Mouse (Mus musculus) urinary bladder, postnatal 25 days (tissue): ENCODE data around the gene Olfr1066.
"Not testable (repeated sequence)": the region's sequence is repeated elsewhere in the genome, so short reads cannot be mapped to it uniquely, and the experiment has no call there.

Experiments used
- DNase-seq: peaks from one replicate; pipeline ENCODE4 v3.0.0; 2022; ENCODE audit warnings: low spot score

The Olfr1066 gene

GRCm38 (mm10) chr2:86456169-86456568 lies at the start of gene Olfr1066:
Gene Olfr1066 (minus strand): TSS chr2:86456269.
- DNase-seq, result no peak

- no peak for DNase-seq
Observed at GRCm38 (mm10) chr2:86487286-86487685, 31.2 kb upstream of the Olfr1066 start, which contains the start of gene Olfr228. Gene Olfr228 (minus strand): TSS chr2:86487386.

GRCm38 (mm10) chr2:86464442-86465109 lies 8.5 kb upstream of the Olfr1066 start:
- DNase-seq, result peak; percentile 23

- DNase-seq, result no peak
Observed at GRCm38 (mm10) chr2:86460434-86460833, 4.4 kb upstream of the Olfr1066 start.

GRCm38 (mm10) chr2:86450491-86450890 lies 5.6 kb downstream of the Olfr1066 start, which contains the start of gene Olfr1065:
Gene Olfr1065 (minus strand): TSS chr2:86450591.
- not testable (repeated sequence) for DNase-seq

GRCm38 (mm10) chr2:86442101-86442500 lies 14.0 kb downstream of the Olfr1066 start:
- DNase-seq, result not testable (repeated sequence)

- DNase-seq, result not testable (repeated sequence)
Observed at GRCm38 (mm10) chr2:86428511-86428910, 27.6 kb downstream of the Olfr1066 start.

- not testable (repeated sequence) for DNase-seq
Observed at GRCm38 (mm10) chr2:86426649-86427048, 29.4 kb downstream of the Olfr1066 start, which contains the start of gene Olfr1062. Gene Olfr1062 (minus strand): TSS chr2:86426749.

GRCm38 (mm10) chr2:86413950-86414349 lies 42.1 kb downstream of the Olfr1066 start, which contains the start of gene Olfr1061:
Gene Olfr1061 (minus strand): TSS chr2:86414050.
- DNase-seq, result no peak
